Mouse (Mus musculus) limb, embryonic 14.5 days (tissue): ENCODE data around the gene Ttc28. TPM values are rescaled to one million over a fixed set of nuclear protein-coding genes. Genes with fewer than 3 reads are reported as not detected.
A peak's percentile ranks its signal among the peaks of the same experiment; 100 is the strongest.

Experiments used
- ATAC-seq: fragments of 200-750 bp; cut with Nextera tagmentation; 2 replicates; pipeline ENCODE4 v1.8.0; 2017; ENCODE audit warnings: low read depth, moderate number of reproducible peaks, moderate TSS enrichment; ENCODE audit not compliant: low FRiP score
- DNase-seq: peaks from one replicate; pipeline ENCODE4 v3.0.0-alpha.2; 2015; ENCODE audit warnings: low spot score
- H3K27ac ChIP-seq: fragments of 300-500 bp; sonication (generic); replicated peaks from 2 replicates; pipeline ENCODE4 v1.5.1; 2014; ENCODE audit warnings: low read depth, mild to moderate bottlenecking, low read length, moderate library complexity, mixed read lengths
- H3K27me3 ChIP-seq: fragments of 300-500 bp; sonication (generic); 2 replicates; pipeline ENCODE4 v1.6.1; 2014; ENCODE audit warnings: low read length, mixed read lengths; ENCODE audit not compliant: control insufficient read depth, insufficient read depth
- H3K36me3 ChIP-seq: fragments of 300-500 bp; sonication (generic); 2 replicates; pipeline ENCODE4 v1.6.1; 2014; ENCODE audit warnings: mild to moderate bottlenecking, low read length, moderate library complexity, mixed read lengths; ENCODE audit not compliant: control insufficient read depth, insufficient read depth
- H3K4me1 ChIP-seq: fragments of 300-500 bp; sonication (generic); 2 replicates; pipeline ENCODE4 v1.6.1; 2014; ENCODE audit warnings: antibody characterized with exemption, low read length, mixed read lengths; ENCODE audit not compliant: control insufficient read depth, insufficient read depth
- H3K4me2 ChIP-seq: fragments of 300-500 bp; sonication (generic); replicated peaks from 2 replicates; pipeline ENCODE4 v1.6.1; 2014; ENCODE audit warnings: low read depth, mild to moderate bottlenecking, low read length, moderate library complexity; ENCODE audit not compliant: severe bottlenecking
- H3K4me3 ChIP-seq: fragments of 300-500 bp; sonication (generic); replicated peaks from 2 replicates; pipeline ENCODE4 v1.5.1; 2014; ENCODE audit warnings: low read length
- H3K9ac ChIP-seq: fragments of 300-500 bp; sonication (generic); 2 replicates; pipeline ENCODE4 v1.6.1; 2014; ENCODE audit warnings: mild to moderate bottlenecking, low read depth, low read length, moderate library complexity; ENCODE audit not compliant: severe bottlenecking
- H3K9me3 ChIP-seq: fragments of 300-500 bp; sonication (generic); 2 replicates; pipeline ENCODE4 v1.6.1; 2016; ENCODE audit warnings: low read length; ENCODE audit not compliant: control insufficient read depth
- POLR2A ChIP-seq: fragments of 200-500 bp; IDR thresholded peaks from 2 replicates; pipeline ENCODE4 v1.8.0; 2012; ENCODE audit warnings: inconsistent platforms, mild to moderate bottlenecking, moderate library complexity, borderline replicate concordance; ENCODE audit not compliant: insufficient read depth, insufficient read length; ENCODE audit errors: extremely low read depth
- WGBS: fragments of 180-500 bp; shearing (Covaris S2); extraction: QIAGEN DNeasy Blood & Tissue Kit; methylation state at CpG from one replicate; pipeline ENCODE4 v1.1.7; 2014; 5-methylcytosine and 5-hydroxymethylcytosine counted together
- polyA plus RNA-seq, 2 experiments: library from polyadenylated mRNA; depleted of rRNA in 1 of 2; stranded (reverse) in 1 of 2; unstranded in 1 of 2; fragments of >200 nt; fragmentation: Nextera tagmentation in 1 of 2; extraction: Ambion mirVana in 1 of 2; gene quantifications; 2 replicates each; pipeline versions ENCODE4 v1.2.1 to v1.2.3; 2012 to 2014

The Ttc28 gene
- polyA plus RNA-seq, 2 experiments: 16.3 to 19.9 TPM

GRCm38 (mm10) chr5:111222820-111223219 lies 343.2 kb downstream of the Ttc28 start:
- Histone ChIP-seq H3K9ac (no peak overlapping the region), H3K4me1 (peaks cover 15% of the 10 kb centered on the region), H3K36me3 (peaks cover 45% of the 10 kb centered on the region), H3K4me2 (no peak overlapping the region), H3K4me3 (no peak overlapping the region), H3K27ac (no peak overlapping the region), H3K9me3 (no peaks in the 10 kb centered on the region), H3K27me3 (no peaks in the 10 kb centered on the region)
- ATAC-seq (no peak), DNase-seq (no peak)
- no peak for TF ChIP-seq POLR2A
- 43% methylated on average over 11 of the region's 11 CpGs for WGBS

- H3K9me3 ChIP-seq: no peaks in the 10 kb centered on the region
- H3K27ac ChIP-seq: no peak overlapping the region
- WGBS: 44% methylated on average over 11 of the region's 11 CpGs
- H3K9ac ChIP-seq: no peak overlapping the region
- peaks cover 59% of the 10 kb centered on the region for H3K36me3 ChIP-seq
- no peak for ATAC-seq
- H3K4me3 ChIP-seq: no peak overlapping the region
- H3K4me1 ChIP-seq: peaks cover 35% of the 10 kb centered on the region
- H3K27me3 ChIP-seq: no peaks in the 10 kb centered on the region
- no peak for DNase-seq
- H3K4me2 ChIP-seq: no peak overlapping the region
- TF ChIP-seq POLR2A: no peak
Observed at GRCm38 (mm10) chr5:111225306-111225705, 345.7 kb downstream of the Ttc28 start.

- Histone ChIP-seq H3K27me3 (no peaks in the 10 kb centered on the region), H3K9me3 (no peaks in the 10 kb centered on the region), H3K4me2 (no peak overlapping the region), H3K9ac (no peak overlapping the region), H3K4me1 (peaks cover 35% of the 10 kb centered on the region), H3K27ac (no peak overlapping the region), H3K4me3 (no peak overlapping the region), H3K36me3 (peaks cover 68% of the 10 kb centered on the region)
- no peak for DNase-seq
- no peak for TF ChIP-seq POLR2A
- WGBS: 84% methylated on average over 10 of the region's 10 CpGs
- no peak for ATAC-seq
Observed at GRCm38 (mm10) chr5:111226486-111226885, 346.9 kb downstream of the Ttc28 start.

GRCm38 (mm10) chr5:111227850-111228249 lies 348.2 kb downstream of the Ttc28 start:
- Histone ChIP-seq H3K9ac (no peak overlapping the region), H3K27ac (peak overlapping the region; percentile 58), H3K9me3 (no peaks in the 10 kb centered on the region), H3K27me3 (no peaks in the 10 kb centered on the region), H3K4me1 (peaks cover 35% of the 10 kb centered on the region), H3K36me3 (peaks cover 81% of the 10 kb centered on the region), H3K4me2 (no peak overlapping the region), H3K4me3 (no peak overlapping the region)
- WGBS: 8% methylated on average over 5 of the region's 5 CpGs
- DNase-seq (no peak), ATAC-seq (no peak)
- TF ChIP-seq POLR2A: no peak

GRCm38 (mm10) chr5:111228302-111229040 lies 348.9 kb downstream of the Ttc28 start:
- DNase-seq (peak; percentile 72), ATAC-seq (peak; percentile 61; the same call in 1 of the 2 replicates)
- peaks cover 41% of the 10 kb centered on the region for H3K4me1 ChIP-seq
- no peak overlapping the region for H3K4me3 ChIP-seq
- WGBS: 28% methylated on average over 14 of the region's 14 CpGs
- peak overlapping the region; percentile 58; the same call in 1 of the 2 replicates for H3K27ac ChIP-seq
- no peaks in the 10 kb centered on the region for H3K27me3 ChIP-seq
- H3K36me3 ChIP-seq: peaks cover 81% of the 10 kb centered on the region
- no peak for TF ChIP-seq POLR2A
- no peak overlapping the region for H3K9ac ChIP-seq
- H3K4me2 ChIP-seq: no peak overlapping the region
- H3K9me3 ChIP-seq: no peaks in the 10 kb centered on the region
